Mouse (Mus musculus) stomach, embryonic 16.5 days (tissue): ENCODE measurements around the gene Tatdn3. TPM values are rescaled to one million over a fixed set of nuclear protein-coding genes. Genes with fewer than 3 reads are reported as not detected.

Experiments used
- ATAC-seq: fragments of 200-750 bp; cut with Nextera tagmentation; 2 replicates; pipeline ENCODE4 v1.8.0; 2017; ENCODE audit warnings: moderate number of reproducible peaks, moderate TSS enrichment; ENCODE audit not compliant: insufficient read depth, low FRiP score
- H3K27ac ChIP-seq: fragments of 300-500 bp; sonication (generic); 2 replicates; pipeline ENCODE4 v1.5.1; 2014; ENCODE audit warnings: low read length
- H3K27me3 ChIP-seq: fragments of 300-500 bp; sonication (generic); 2 replicates; pipeline ENCODE4 v1.6.1; 2014; ENCODE audit warnings: low read length, control low read depth, mixed read lengths; ENCODE audit not compliant: control insufficient read depth, insufficient read depth
- H3K36me3 ChIP-seq: fragments of 300-500 bp; sonication (generic); 2 replicates; pipeline ENCODE4 v1.6.1; 2014; ENCODE audit warnings: low read length; ENCODE audit not compliant: control insufficient read depth, insufficient read depth
- H3K4me1 ChIP-seq: fragments of 300-500 bp; sonication (generic); 2 replicates; pipeline ENCODE4 v1.6.1; 2014; ENCODE audit warnings: low read length, control low read depth, mixed read lengths; ENCODE audit not compliant: control insufficient read depth, insufficient read depth
- H3K4me2 ChIP-seq: fragments of 300-500 bp; sonication (generic); 2 replicates; pipeline ENCODE4 v1.6.1; 2014; ENCODE audit warnings: low read depth, low read length, mixed read lengths
- H3K4me3 ChIP-seq: fragments of 300-500 bp; sonication (generic); replicated peaks from 2 replicates; pipeline ENCODE4 v1.5.1; 2014; ENCODE audit warnings: mild to moderate bottlenecking, low read length
- H3K9ac ChIP-seq: fragments of 300-500 bp; sonication (generic); 2 replicates; pipeline ENCODE4 v1.6.1; 2014; ENCODE audit warnings: low read length
- H3K9me3 ChIP-seq: fragments of 300-500 bp; sonication (generic); replicated peaks from 2 replicates; pipeline ENCODE4 v1.6.1; 2016; ENCODE audit warnings: low read length, control low read depth; ENCODE audit not compliant: control insufficient read depth
- WGBS: fragments of 180-500 bp; shearing (Covaris S2); extraction: QIAGEN DNeasy Blood & Tissue Kit; methylation state at CpG from one replicate; pipeline ENCODE4 v1.1.7; 2014; 5-methylcytosine and 5-hydroxymethylcytosine counted together
- polyA plus RNA-seq: library from polyadenylated mRNA; unstranded; fragments of >200 nt; fragmentation: Nextera tagmentation; extraction: Ambion mirVana; gene quantifications from 2 replicates; pipeline ENCODE4 v1.2.1, GENCODE M21; 2015

Gene Tatdn3
- polyA plus RNA-seq, 1 experiment from 2014 or later = 15.1 TPM

DNA sequence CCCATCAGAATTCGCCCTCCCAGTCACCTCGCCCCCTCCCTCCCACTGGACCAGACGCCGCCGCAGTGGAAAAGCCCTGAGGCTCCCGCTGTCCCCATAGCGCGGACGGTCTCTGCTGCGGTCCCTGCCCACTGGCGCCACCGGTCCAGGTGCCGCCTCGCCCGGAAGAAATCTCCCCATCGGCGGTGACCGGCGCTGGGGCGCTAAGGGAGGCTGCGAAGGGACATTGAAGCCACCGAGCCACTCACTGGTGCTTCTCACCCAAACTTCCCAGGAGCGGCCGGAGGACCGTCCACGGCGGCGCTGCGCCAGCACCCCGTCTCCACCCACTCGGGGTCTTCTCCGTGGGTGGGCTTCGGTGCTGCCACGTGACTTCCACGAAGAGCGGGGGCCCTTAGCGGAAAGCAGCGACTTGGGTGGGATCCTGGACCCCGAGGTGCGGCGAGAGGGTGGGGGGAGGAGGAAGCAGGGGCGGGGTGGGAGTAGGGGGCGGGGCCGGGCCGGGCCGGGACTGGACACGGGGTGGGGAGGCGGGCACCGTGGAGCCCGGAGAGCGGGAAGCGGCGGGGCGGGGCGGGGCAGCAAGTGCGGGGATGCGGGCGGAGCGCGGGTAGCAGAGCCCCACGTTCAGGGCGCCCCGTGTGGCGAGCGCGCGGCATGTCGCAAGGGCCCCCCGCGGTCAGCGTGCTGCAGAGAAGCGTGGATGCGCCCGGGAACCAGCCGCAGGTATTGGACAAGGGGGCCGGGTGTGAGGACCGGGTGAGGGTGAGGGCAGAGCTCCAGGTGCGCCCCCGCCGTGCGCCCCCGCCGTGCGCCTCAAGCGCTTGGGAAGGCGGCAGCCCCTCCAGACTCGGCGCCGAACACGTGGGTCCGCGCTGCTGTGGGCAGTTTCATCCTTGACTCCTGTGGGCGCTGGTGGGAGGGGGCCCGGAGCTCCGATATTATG is 35.3 kb upstream of the Tatdn3 start, which contains the start of gene Batf3:
Batf3 (plus strand) TSS at position 46 of the 946 bp plus-strand sequence.
- Histone ChIP-seq H3K9me3 (no peaks in the 10 kb centered on the region), H3K36me3 (no peaks in the 10 kb centered on the region), H3K27me3 (no peaks in the 10 kb centered on the region), H3K4me3 (peak within 1 kb of the TSS; percentile 65), H3K9ac (peak within 1 kb of the TSS; percentile 72), H3K27ac (no peak within 1 kb of the TSS), H3K4me2 (peak within 1 kb of the TSS; percentile 98), H3K4me1 (peaks cover 4% of the 10 kb centered on the region; the same call in 1 of the 2 replicates)
- peak; percentile 61 for ATAC-seq
- under 1% methylated on average over 87 of the region's 95 CpGs for WGBS

DNA sequence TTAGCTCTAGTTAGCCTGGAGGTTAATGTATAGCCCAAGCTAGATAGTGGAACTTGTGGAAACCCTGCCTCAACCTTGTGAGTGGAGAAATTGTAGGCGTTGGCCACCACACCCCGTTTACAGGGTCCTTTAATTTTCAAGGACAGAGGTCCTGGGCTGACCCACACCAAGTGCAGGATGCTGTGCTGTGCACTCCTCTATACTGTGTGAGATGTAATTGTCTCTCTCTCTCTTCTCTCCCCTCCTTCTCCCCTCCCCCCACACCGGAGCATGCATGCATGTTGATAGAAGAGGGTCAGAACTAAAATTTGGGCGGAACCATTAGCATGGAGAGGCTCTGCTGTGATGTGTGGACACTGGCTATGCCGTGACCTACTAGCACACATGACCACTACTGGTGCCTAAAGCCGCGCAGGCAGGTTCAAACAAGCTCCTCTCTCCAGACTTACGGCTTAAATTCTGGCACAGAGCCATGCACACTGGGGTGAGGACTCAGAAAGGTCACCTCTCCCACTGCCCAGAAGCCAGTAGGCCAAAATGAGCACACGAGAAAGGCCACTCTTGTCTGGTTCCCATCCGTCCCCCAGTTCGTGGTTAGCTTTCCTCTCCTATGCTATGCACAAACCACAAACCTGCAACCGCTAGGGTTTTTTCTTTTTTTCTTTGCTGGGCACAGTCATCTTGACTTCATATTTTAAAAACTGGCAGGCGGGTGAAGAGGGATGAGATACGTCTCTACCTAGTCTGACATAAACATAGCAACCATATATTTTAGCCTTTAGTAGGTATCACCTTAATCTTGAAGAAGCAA is 34.3 kb upstream of the Tatdn3 start:
- no peak for ATAC-seq
- H3K4me2 ChIP-seq = peak overlapping the region; percentile 98
- peaks cover 4% of the 10 kb centered on the region; the same call in 1 of the 2 replicates for H3K4me1 ChIP-seq
- peak overlapping the region; percentile 72 for H3K9ac ChIP-seq
- no peaks in the 10 kb centered on the region for H3K9me3 ChIP-seq
- no peaks in the 10 kb centered on the region for H3K27me3 ChIP-seq
- H3K27ac ChIP-seq = no peak overlapping the region
- H3K36me3 ChIP-seq = no peaks in the 10 kb centered on the region
- 34% methylated on average over 14 of the region's 14 CpGs for WGBS
- H3K4me3 ChIP-seq = peak overlapping the region; percentile 65

DNA sequence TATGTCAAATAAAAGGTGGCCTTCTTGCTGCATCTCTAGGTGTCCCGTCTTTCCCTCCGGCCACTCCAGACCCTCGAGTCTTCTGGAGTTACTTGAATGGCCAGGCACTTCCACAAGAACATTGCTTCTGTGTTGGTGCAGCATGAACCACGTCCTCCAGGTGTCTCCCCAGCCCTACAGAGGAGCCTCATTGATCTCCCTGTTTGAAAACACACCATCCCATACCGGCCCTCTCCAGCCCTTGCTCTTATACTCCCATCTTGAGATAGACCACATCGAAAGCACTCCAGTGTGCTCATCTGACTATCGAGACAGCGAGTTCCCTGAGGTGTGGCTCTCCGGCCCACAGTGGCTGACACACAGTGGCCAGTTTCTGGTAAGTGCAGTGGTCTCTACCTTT is 32.3 kb upstream of the Tatdn3 start:
- Histone ChIP-seq H3K9me3 (no peaks in the 10 kb centered on the region), H3K27me3 (no peaks in the 10 kb centered on the region), H3K4me3 (no peak overlapping the region), H3K4me2 (no peak overlapping the region), H3K9ac (no peak overlapping the region), H3K4me1 (peaks cover 4% of the 10 kb centered on the region; the same call in 1 of the 2 replicates), H3K27ac (no peak overlapping the region), H3K36me3 (no peaks in the 10 kb centered on the region)
- ATAC-seq = no peak
- WGBS = 71% methylated on average over 9 of the region's 9 CpGs

DNA sequence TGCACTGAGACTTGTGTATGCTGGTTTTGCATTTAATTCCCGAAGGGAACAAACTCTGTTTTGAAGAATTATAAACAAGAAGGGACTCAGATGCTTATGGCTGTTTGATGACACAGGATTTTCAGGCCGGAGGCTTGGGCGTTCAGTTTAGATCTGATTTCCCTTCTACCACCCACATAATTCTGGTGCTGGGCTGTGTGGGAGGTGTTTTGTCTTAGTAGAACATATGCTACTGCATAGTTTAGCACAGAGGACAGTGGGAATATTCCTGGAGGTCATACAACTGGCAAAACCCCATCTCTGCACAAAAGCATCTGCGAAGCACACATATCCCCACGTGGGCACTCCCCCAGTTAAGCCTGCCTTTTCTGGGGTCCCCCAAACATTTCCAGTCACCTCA is 30.8 kb upstream of the Tatdn3 start:
- H3K27me3 ChIP-seq = no peaks in the 10 kb centered on the region
- no peak overlapping the region for H3K4me3 ChIP-seq
- H3K27ac ChIP-seq = peak overlapping the region; percentile 44; the same call in 1 of the 2 replicates
- H3K4me2 ChIP-seq = no peak overlapping the region
- H3K9me3 ChIP-seq = no peaks in the 10 kb centered on the region
- peaks cover 4% of the 10 kb centered on the region; the same call in 1 of the 2 replicates for H3K4me1 ChIP-seq
- no peak overlapping the region for H3K9ac ChIP-seq
- WGBS = 59% methylated on average over 5 of the region's 5 CpGs
- ATAC-seq = no peak
- H3K36me3 ChIP-seq = no peaks in the 10 kb centered on the region

DNA sequence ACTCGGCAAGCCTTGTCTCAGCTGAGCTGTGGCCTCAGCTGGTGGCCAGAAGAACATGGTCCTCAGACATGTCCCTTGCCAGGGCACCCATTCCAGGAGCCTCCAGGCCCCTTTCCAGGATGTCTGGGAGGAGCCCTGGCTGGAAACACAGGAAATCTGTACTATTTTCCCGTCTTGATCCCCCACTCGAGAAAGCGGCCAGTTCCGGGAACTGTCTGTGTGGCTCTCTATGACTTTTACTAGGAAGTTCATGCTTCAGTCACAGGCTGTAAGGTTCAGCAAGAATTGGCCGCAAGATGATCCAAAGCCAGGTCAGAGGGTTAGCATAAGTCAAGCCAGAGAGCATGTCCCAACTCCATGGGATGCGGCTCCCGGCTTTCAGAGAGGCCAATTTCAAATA is 29.3 kb upstream of the Tatdn3 start:
- Histone ChIP-seq H3K27me3 (no peaks in the 10 kb centered on the region), H3K27ac (no peak overlapping the region), H3K36me3 (no peaks in the 10 kb centered on the region), H3K4me3 (no peak overlapping the region), H3K9me3 (no peaks in the 10 kb centered on the region), H3K9ac (no peak overlapping the region), H3K4me1 (no peaks in the 10 kb centered on the region), H3K4me2 (no peak overlapping the region)
- ATAC-seq = no peak
- 75% methylated on average over 8 of the region's 8 CpGs for WGBS

DNA sequence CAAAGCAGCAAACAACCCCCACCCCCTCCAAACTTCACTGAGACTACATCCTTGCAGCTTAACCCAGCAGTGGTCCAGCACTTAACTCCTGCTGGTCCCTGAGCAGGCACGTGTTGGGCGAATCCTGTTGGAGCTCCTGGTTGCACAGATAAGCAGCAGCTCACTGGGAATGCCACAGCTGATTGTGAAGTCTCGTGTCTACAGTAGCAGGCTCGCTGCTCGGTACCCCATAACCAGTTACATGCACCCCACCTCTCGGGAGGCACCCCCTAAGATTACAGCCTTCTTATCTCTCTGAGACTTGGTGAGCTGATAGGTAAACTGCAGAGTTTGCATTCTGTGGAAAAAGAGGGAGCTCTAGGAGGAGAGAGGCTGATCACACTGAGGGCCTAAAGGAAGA is 26.6 kb upstream of the Tatdn3 start:
- no peaks in the 10 kb centered on the region for H3K9me3 ChIP-seq
- WGBS = 66% methylated on average over 6 of the region's 6 CpGs
- no peaks in the 10 kb centered on the region for H3K36me3 ChIP-seq
- H3K27me3 ChIP-seq = no peaks in the 10 kb centered on the region
- no peak overlapping the region for H3K27ac ChIP-seq
- H3K4me1 ChIP-seq = no peaks in the 10 kb centered on the region
- no peak for ATAC-seq
- no peak overlapping the region for H3K4me3 ChIP-seq
- no peak overlapping the region for H3K9ac ChIP-seq
- no peak overlapping the region for H3K4me2 ChIP-seq

DNA sequence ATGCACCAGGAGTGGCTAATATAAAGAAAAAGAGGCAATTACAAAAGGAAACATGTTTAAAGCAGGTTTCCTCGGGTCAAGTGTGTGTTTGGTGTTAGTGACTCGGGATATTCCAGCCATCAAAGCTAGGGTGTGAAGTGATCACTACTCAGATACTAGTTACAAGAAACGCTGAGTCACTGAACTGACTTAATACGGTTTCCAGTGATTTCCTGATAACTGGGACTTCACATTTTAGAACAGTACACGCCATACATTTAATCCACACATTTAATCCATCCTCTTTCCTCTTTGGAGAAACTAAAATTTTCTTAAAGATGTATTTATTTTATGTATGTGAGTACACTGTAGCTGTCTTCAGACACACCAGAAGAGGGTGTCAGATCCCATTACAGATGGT is 25.2 kb upstream of the Tatdn3 start:
- Histone ChIP-seq H3K4me1 (no peaks in the 10 kb centered on the region), H3K4me2 (no peak overlapping the region), H3K4me3 (no peak overlapping the region), H3K27ac (no peak overlapping the region), H3K9ac (no peak overlapping the region), H3K27me3 (no peaks in the 10 kb centered on the region), H3K9me3 (no peaks in the 10 kb centered on the region), H3K36me3 (no peaks in the 10 kb centered on the region)
- WGBS = 70% methylated on average over 5 of the region's 5 CpGs
- ATAC-seq = no peak

DNA sequence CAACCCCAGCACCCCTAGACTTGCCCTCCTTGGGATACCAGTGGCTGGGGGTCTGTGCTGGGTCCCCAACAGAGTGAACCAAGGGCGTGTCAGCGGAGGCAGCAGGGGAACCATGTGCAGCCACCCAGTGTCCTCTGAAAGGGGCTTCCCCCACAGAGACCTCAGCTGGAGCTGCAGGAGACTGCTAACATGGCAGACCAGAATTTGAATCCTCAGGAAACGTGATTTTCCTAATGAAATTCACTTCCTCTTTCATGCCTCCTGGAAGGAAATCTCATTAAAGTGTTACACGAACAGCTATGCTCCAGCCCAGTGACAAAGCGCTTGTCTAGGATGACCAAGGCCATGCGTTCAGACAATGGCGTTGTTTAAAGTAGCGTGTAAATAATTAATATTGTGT is 24.2 kb upstream of the Tatdn3 start:
- no peak overlapping the region for H3K9ac ChIP-seq
- H3K27me3 ChIP-seq = no peaks in the 10 kb centered on the region
- H3K9me3 ChIP-seq = no peaks in the 10 kb centered on the region
- no peak overlapping the region for H3K4me2 ChIP-seq
- WGBS = 67% methylated on average over 8 of the region's 8 CpGs
- ATAC-seq = no peak
- H3K4me1 ChIP-seq = no peaks in the 10 kb centered on the region
- H3K27ac ChIP-seq = no peak overlapping the region
- H3K36me3 ChIP-seq = 0 out of 2 replicates have a peak, but pooled peaks cover 2% of the 10 kb centered on the region
- H3K4me3 ChIP-seq = no peak overlapping the region
